Mouse (Mus musculus) kidney, postnatal 36 days (tissue): Measurements from ENCODE around the gene Lsm11.

Experiments used
- DNase-seq, 2 experiments: peaks; one replicate each; pipeline ENCODE4 v3.0.0; 2021 to 2022; ENCODE audit warnings: mixed read lengths in 2 of 2

The Lsm11 gene

DNA sequence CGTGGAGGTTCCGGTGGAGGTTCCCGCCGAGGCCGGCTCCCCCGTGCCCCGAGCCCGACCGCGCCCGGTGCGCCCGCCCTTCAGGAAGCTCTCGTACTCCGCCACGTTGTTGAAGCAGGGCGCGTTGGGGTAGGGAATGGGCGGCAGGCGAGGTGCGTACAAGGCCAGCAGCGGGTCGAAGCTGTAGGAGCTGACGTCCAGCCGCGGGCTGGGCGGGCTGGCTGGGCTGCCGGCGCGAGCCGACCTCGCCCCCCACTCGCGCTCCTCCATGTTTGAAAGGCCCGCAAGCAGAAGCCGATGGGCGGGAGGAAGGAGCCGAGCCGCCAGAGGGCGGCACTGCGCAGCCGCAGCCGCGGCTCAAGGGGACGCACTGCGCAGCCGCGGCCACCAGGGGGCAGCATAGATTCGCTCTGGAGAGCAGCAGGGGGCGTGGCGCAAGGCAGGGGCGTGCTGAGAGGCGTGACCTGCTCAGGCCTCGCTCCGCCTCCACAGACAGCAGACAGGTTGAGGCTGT lies at the start of gene Lsm11:
Gene Lsm11 (minus strand): TSS at position 293 of the 514 bp plus-strand sequence.
- DNase-seq: peak; percentile 94 to 99

- DNase-seq: no peak
Measured at GRCm38 (mm10) chr11:45992087-45992486, 47.4 kb upstream of the Lsm11 start.

- peak; percentile 14 to 50 for DNase-seq
Measured at GRCm38 (mm10) chr11:45991604-45992003, 46.9 kb upstream of the Lsm11 start.

DNA sequence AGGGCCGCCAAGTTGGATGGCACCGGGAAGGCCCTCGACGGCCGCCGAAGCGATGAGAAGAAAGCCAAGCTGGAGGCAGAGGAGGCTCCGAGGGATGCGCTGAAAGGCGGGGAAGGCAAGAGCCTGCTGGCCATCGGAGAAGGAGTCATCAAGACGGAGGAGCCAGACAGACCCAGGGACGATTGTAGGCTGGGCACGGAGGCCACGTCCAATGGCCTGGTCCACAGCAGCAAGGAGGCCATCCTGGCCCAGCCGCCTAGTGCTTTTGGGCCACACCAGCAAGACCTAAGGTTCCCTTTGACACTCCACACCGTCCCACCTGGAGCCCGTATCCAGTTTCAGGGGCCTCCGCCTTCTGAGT lies 36.1 kb upstream of the Lsm11 start:
- DNase-seq: no peak

DNA sequence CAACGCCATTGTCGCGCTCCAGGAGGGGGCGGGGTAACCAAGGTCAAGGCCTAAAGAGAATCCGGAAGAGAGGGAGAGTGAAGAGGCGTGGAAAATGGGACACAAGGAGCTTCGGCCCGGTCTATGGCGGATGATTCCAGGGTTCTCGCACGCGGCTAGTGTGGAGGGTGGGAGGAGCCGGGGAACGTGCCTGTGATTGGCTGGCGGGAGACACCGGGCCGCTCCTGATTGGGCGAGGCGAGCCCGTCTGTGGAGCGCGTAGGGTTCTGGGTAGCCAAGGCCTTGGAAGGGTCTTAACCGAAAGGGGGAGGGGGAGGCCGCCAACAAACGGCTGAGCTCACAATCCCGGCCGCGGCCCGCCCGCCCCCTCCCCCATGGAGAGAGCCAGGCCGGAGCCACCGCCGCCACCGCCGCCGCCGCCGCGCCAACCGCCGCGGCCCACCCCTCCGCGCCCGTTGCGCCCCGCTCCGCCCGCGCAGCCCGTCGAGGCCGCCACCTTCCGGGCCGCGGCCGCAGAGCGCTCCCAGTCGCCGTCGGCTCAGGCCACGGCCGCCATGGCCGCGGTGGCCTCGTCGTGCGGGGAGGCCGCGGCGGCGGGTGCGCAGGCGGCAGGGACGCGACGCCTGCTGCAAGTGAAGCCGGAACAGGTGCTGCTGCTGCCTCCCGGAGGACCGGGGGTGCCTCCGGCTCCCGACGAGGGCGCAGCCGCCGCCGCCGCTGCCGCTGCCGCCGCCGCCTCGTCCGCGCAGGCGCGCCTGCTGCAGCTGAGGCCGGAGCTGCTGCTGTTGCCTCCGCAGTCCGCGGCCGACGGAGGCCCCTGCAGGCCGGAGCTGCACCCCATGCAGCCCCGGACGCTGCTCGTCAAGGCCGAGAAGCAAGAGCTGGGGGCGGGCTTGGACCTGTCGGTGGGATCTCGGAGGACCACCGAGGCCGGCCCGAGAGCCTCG lies 35.5 kb upstream of the Lsm11 start, which contains the start of gene Sox30:
Gene Sox30 (plus strand): TSS at position 365 of the 947 bp plus-strand sequence.
- peak; percentile 44 to 70 for DNase-seq

- no peak for DNase-seq
Measured at GRCm38 (mm10) chr11:45976061-45976460, 31.3 kb upstream of the Lsm11 start.

GRCm38 (mm10) chr11:45974466-45974865 lies 29.7 kb upstream of the Lsm11 start:
- no peak for DNase-seq

GRCm38 (mm10) chr11:45973635-45974034 lies 28.9 kb upstream of the Lsm11 start:
- no peak for DNase-seq

GRCm38 (mm10) chr11:45968466-45968865 lies 23.7 kb upstream of the Lsm11 start:
- no peak for DNase-seq

GRCm38 (mm10) chr11:45966896-45967295 lies 22.2 kb upstream of the Lsm11 start:
- no peak for DNase-seq

DNA sequence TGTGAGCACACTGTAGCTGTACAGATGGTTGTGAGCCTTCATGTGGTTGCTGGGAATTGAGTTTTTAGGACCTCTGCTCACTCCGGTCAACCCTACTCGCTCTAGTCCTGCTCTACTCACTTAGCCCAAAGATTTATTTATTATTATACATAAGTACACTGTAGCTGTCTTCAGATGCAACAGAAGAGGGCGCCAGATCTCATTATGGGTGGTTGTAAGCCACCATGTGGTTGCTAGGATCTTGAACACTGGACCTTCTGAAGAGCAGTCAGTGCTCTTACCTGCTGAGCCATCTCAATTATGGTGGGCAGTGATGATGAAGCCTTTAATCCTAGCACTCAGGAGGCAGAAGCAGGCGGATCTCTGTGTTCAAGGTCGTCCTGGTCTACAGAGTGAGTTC lies 15.3 kb upstream of the Lsm11 start:
- DNase-seq: peak in 1 of 2 experiments; percentile 25

DNA sequence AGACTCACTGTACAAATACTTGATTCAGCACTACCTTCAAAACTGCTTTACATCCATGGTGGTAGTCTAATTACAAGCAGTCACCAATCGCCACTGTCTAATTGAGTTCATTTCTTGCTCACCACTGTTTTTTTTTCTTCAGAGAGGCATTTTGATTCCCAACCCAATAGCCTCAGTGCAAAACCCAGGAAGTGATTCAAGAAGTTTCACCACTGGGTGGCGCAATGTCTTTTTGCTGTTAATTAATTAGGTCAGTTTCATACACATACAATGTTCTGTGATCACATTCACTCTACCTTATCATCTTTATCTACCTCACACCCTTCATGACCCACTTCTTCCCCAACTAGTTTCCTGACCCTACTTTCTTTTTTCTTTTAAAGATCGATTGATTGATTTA lies 14.9 kb upstream of the Lsm11 start:
- DNase-seq: peak in 1 of 2 experiments; percentile 48

DNA sequence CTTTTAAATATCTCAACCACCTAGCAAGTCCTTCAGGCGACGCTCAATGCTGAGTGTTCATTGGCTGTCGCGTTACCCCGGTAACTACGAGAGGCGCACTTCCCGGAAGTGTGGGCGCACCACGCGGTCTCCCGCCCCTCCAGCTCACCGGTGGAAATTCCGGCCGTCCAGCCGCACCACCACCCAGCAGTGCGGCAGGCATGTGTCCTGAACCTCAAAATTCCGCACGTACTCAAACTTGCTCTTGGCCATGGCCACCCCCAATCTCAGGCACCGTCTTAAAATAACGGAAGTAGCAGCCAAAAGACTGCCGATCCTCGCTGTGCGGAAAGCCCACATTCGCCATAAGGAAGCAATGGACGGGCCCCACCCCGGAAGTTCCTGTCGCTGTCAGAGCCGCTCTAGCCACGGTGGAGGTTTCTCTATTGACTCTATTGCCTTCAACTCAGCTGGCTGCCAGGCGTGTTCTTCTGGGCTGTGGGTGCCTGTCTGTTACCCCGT lies 10.4 kb upstream of the Lsm11 start, which contains the start of gene Thg1l:
Gene Thg1l (minus strand): TSS at position 368 of the 501 bp plus-strand sequence.
- peak; percentile 95 for DNase-seq

- no peak for DNase-seq
Measured at GRCm38 (mm10) chr11:45947491-45947890, 2.8 kb upstream of the Lsm11 start.

DNA sequence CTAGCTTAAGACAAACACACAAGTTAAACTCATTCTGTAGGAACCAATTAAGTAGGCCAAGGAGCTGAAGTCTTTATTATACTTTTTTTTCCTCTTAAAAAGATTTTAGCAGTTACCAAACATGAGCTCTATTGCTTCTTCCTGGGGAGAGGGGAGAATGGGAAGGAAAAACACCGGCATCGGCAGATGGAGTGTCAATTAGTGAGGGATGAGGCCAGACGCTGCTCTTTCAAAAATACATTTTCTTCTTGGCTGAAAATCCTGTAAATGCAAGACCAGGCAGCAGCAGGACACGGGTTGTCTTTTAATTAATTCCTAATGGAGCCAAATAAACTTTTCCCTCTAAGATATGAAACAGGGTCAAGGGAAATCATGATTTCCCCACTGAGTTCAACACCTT lies 2.1 kb upstream of the Lsm11 start:
- no peak for DNase-seq

- peak in 1 of 2 experiments; percentile 27 for DNase-seq
Measured at GRCm38 (mm10) chr11:45943891-45944642, 668 bp downstream of the Lsm11 start.

DNA sequence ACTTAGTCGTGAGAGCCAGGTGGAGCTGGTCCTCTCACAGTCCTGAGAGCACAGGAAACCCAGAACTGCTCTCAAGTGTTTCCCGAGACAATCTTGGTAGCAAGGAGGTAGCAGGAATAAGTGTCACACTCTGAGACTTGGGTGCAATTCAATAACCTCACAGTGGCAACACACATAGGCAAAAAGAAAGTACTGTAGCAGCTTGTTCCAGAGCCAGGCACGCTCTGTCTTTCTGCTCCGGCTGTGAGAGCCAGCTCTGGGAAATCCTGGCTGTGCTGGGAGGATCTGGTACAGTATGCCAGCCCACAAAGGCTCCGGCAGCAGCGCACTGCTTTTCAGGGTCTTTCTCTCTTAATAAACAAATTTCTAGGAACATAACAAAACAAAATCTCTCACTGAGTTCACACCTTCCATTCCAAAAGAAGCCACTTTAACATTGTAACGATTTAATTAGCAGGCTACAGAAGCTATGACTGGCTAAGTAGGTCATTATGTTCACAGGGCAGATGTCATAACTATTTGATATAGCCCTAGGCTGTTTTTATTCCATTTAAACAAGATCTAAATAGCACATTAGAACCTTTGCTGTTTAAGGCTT lies 1.5 kb downstream of the Lsm11 start:
- peak in 1 of 2 experiments; percentile 9 for DNase-seq

DNA sequence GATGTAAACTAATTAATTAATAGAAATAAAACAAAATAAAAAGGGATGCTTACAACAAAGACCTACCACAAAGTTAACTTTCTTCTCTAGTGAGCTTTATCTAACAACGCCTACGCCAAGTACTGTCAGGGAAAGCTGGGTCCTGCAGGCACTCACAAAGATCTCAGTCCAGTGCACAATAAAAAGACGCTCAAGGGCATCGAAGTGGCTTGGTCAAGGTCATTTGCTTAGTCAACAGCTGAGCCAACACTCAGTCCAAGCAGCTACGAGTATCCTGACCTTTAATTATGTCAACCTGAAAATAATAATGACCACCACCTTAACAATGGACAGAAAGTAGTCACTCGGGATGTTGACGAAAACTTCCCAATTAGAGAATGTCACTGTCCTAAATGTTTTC lies 2.5 kb downstream of the Lsm11 start:
- DNase-seq: no peak

DNA sequence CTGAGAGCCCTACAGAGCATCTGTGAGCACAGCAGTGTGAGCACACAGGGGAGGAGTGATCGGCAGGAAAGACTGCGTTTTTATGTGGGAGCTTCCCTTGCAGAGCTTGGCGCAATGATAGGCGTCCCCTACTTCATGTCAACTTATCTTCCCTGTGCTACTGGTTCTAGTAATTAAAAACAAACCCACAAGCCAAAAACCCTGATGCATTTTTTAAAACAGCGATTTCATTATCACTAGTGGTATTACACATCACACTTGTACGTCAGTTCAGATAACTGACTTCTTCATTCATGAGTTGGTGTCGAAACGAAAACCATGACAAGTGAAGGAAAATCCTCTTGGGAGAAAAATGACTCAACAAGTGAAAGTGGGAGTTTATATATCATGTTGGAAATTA lies 5.8 kb downstream of the Lsm11 start:
- DNase-seq: no peak

- no peak for DNase-seq
Measured at GRCm38 (mm10) chr11:45937478-45937877, 7.3 kb downstream of the Lsm11 start.

GRCm38 (mm10) chr11:45932771-45933170 lies 12.0 kb downstream of the Lsm11 start:
- no peak for DNase-seq

- DNase-seq: no peak
Measured at GRCm38 (mm10) chr11:45929541-45929940, 15.2 kb downstream of the Lsm11 start.

DNA sequence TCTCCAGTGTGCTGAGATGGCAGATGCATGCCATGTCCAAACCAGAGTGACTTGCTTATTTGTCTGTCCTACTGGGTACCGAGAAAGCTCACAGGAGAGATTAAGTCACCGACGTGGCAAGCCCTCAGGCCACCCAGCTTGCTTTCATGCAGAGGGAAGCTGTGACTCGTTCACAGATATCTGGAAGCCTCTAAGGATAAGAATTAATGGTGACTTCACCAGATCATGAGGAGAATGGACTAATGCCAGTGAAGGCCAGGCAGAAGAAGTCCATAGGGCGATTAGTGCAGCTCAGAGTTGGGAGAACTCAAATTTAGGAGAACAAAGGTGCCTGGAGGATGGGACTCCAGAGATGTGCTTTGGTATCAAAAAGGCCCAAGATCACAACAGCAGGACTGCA lies 17.3 kb downstream of the Lsm11 start:
- no peak for DNase-seq
